Mouse (Mus musculus) MEL (cell line): ENCODE results near the gene Cntd1.

Source experiments
- CTCF ChIP-seq, 3 experiments: IDR thresholded peaks in 2 of 3; conservative IDR thresholded peaks in 1 of 3; 2 replicates each; pipeline ENCODE4 v1.5.1; 2011 to 2012; ENCODE audit warnings: low read length in 3 of 3, low read depth in 2 of 3, mild to moderate bottlenecking in 2 of 3, improper control_type of control experiment in 1 of 3, inconsistent platforms in 1 of 3, mixed read lengths in 1 of 3, moderate library complexity in 1 of 3; ENCODE audit not compliant: control insufficient read depth in 1 of 3, insufficient read depth in 1 of 3, poor library complexity in 1 of 3, severe bottlenecking in 1 of 3
- EP300 ChIP-seq, 2 experiments: IDR thresholded peaks; 2 replicates each; pipeline ENCODE4 v1.6.1; 2011; ENCODE audit warnings: improper control_type of control experiment in 2 of 2, low read length in 2 of 2, low read depth in 1 of 2, mild to moderate bottlenecking in 1 of 2
- JUND ChIP-seq: IDR thresholded peaks from 2 replicates; pipeline ENCODE4 v1.6.1; 2011; ENCODE audit warnings: low read depth, mild to moderate bottlenecking, improper control_type of control experiment, low read length
- KAT2A ChIP-seq: conservative IDR thresholded peaks from 2 replicates; pipeline ENCODE4 v1.6.1; 2012; ENCODE audit warnings: low read depth, low read length, improper control_type of control experiment, inconsistent platforms
- MAFK ChIP-seq: IDR thresholded peaks from 2 replicates; pipeline ENCODE4 v1.6.1; 2011; ENCODE audit warnings: low read depth, mild to moderate bottlenecking, low read length, improper control_type of control experiment, borderline replicate concordance
- NRF1 ChIP-seq: IDR thresholded peaks from 2 replicates; pipeline ENCODE4 v1.6.1; 2014; ENCODE audit warnings: low read depth, mild to moderate bottlenecking, inconsistent platforms, low read length, improper control_type of control experiment, moderate library complexity; ENCODE audit not compliant: poor library complexity, insufficient read depth, severe bottlenecking
- POLR2A ChIP-seq, 2 experiments: IDR thresholded peaks; 2 replicates each; pipeline ENCODE4 v1.6.1; 2011 to 2012; ENCODE audit warnings: low read length in 2 of 2, mild to moderate bottlenecking in 2 of 2, control low read depth in 1 of 2, improper control_type of control experiment in 1 of 2, low read depth in 1 of 2, moderate library complexity in 1 of 2; ENCODE audit not compliant: control insufficient read depth in 1 of 2, insufficient read depth in 1 of 2, poor library complexity in 1 of 2
- ZKSCAN1 ChIP-seq: IDR thresholded peaks from 2 replicates; pipeline ENCODE4 v1.6.1; 2012; ENCODE audit warnings: low read depth, mild to moderate bottlenecking, inconsistent platforms, low read length, improper control_type of control experiment, moderate library complexity

GRCm38 (mm10) chr11:101311083-101311482 lies 32.3 kb downstream of the Cntd1 start:
- no peak for TF ChIP-seq CTCF (IDR thresholded peaks at IDR 0.05 in 2 of 3, conservative IDR thresholded peaks at IDR 0.05 in 1 of 3; ENCODE audit: control insufficient read depth in 1 of 3, insufficient read depth in 1 of 3, low read depth in 2 of 3, low read length in 3 of 3, poor library complexity in 1 of 3, severe bottlenecking in 1 of 3)
- TF ChIP-seq KAT2A = no peak
- no peak for TF ChIP-seq MAFK
- TF ChIP-seq POLR2A (IDR thresholded peaks at IDR 0.05; ENCODE audit: control insufficient read depth in 1 of 2, insufficient read depth in 1 of 2, low read depth in 1 of 2, low read length in 2 of 2, poor library complexity in 1 of 2) = no peak
- TF ChIP-seq NRF1 = no peak
- TF ChIP-seq ZKSCAN1 = no peak
- TF ChIP-seq JUND = no peak
- TF ChIP-seq EP300 (IDR thresholded peaks at IDR 0.05; ENCODE audit: low read depth in 1 of 2, low read length in 2 of 2) = peak; percentile 42 to 71; a peak in 3 of 4 replicates
